19 mouse cellular contexts compared by ENCODE assay signal in genomic region chr13:70621509-70621908, GRCm38 (mm10). TPM values are rescaled to one million over a fixed set of nuclear protein-coding genes. Genes with fewer than 3 reads are reported as not detected.
DNase-seq lines count a peak whose midpoint lies in the region; ATAC-seq and TF ChIP-seq lines count a peak whose summit lies in the region.
"Had no signal": no experiment of that assay in that cellular context is flagged by ENCODE, and none has a peak within 500 bp of the region (broad histone marks: within the 10 kb centered on the region; RNA-seq: fewer than 3 reads in every experiment).

No protein-coding gene starts in this region.

- TF ChIP-seq CTCF in stomach, postnatal 0 days (IDR thresholded peaks at IDR 0.05; ENCODE audit: low read depth): no peak

- no peak overlapping the region for H3K4me3 ChIP-seq in heart, embryonic 11.5 days (ENCODE audit: low read depth, low read length)
- no peak overlapping the region for H3K4me3 ChIP-seq in stomach, postnatal 0 days (ENCODE audit: low read depth, low read length)
- H3K4me3 ChIP-seq: embryonic facial prominence, embryonic 10.5 days; embryonic facial prominence, embryonic 12.5 days had no signal

- H3K4me2 ChIP-seq in heart, embryonic 11.5 days: no peak overlapping the region
- H3K4me2 ChIP-seq in stomach, postnatal 0 days (replicated peaks; ENCODE audit: low read depth): no peak overlapping the region
- H3K4me2 ChIP-seq: embryonic facial prominence, embryonic 12.5 days had no signal

- ATAC-seq in heart, embryonic 11.5 days (replicated peaks; ENCODE audit: insufficient number of reproducible peaks, low FRiP score, low TSS enrichment): no peak
- ATAC-seq in stomach, postnatal 0 days (ENCODE audit: low FRiP score, low TSS enrichment): peak; percentile 78
- ATAC-seq: forebrain, embryonic 14.5 days; forebrain, embryonic 16.5 days had no signal

- no peak overlapping the region for H3K9ac ChIP-seq in heart, embryonic 11.5 days (ENCODE audit: low read depth, low read length)
- no peak overlapping the region for H3K9ac ChIP-seq in stomach, postnatal 0 days (ENCODE audit: low read length)
- H3K9ac ChIP-seq: embryonic facial prominence, embryonic 12.5 days had no signal

- no peaks in the 10 kb centered on the region for H3K4me1 ChIP-seq in heart, embryonic 11.5 days (ENCODE audit: control insufficient read depth, insufficient read depth, low read length)
- H3K4me1 ChIP-seq in stomach, postnatal 0 days (replicated peaks; ENCODE audit: control insufficient read depth, insufficient read depth): no peaks in the 10 kb centered on the region
- H3K4me1 ChIP-seq: embryonic facial prominence, embryonic 10.5 days; embryonic facial prominence, embryonic 12.5 days had no signal

- 96% methylated on average over 9 of the region's 9 CpGs for WGBS in heart, embryonic 11.5 days (ENCODE audit: insufficient replicate concordance)
- WGBS in stomach, postnatal 0 days: 86% methylated on average over 9 of the region's 9 CpGs

- H3K27me3 ChIP-seq in heart, embryonic 11.5 days (ENCODE audit: control insufficient read depth, insufficient read depth, low read length): no peaks in the 10 kb centered on the region
- H3K27me3 ChIP-seq in stomach, postnatal 0 days (ENCODE audit: control insufficient read depth, insufficient read depth, low read length): no peaks in the 10 kb centered on the region
- H3K27me3 ChIP-seq: embryonic facial prominence, embryonic 12.5 days had no signal

- DNase-seq in heart, adult 11 months: peak; percentile 82
- DNase-seq in testis, postnatal 10 days (ENCODE audit: low spot score): peak; percentile 11
- no peak for DNase-seq in testis, postnatal 14 days (ENCODE audit: low spot score)
- DNase-seq in ZHBTc4 (ENCODE audit: low read depth, low spot score): peak; percentile 49
- DNase-seq in stomach, postnatal 0 days (ENCODE audit: low spot score): no peak
- DNase-seq in kidney, postnatal 4 days: no peak
- DNase-seq in cerebellum, adult 11 months: no peak
- DNase-seq: adrenal gland, adult 2 months; adrenal gland, postnatal 10 days; adrenal gland, postnatal 25 days; cerebellum, adult 11-12 months; cerebellum, adult 9-10 months; cerebellum, postnatal 10 days; cerebellum, postnatal 25 days had no signal

- TF ChIP-seq EP300 in stomach, postnatal 0 days (optimal IDR thresholded peaks at IDR 0.05): no peak

- H3K36me3 ChIP-seq in heart, embryonic 11.5 days (ENCODE audit: control insufficient read depth, insufficient read depth, low read length): peaks cover 16% of the 10 kb centered on the region
- peaks cover 9% of the 10 kb centered on the region for H3K36me3 ChIP-seq in stomach, postnatal 0 days (ENCODE audit: control insufficient read depth, insufficient read depth, low read length)

- H3K27ac ChIP-seq in heart, embryonic 11.5 days (ENCODE audit: low read depth, low read length): no peak overlapping the region
- no peak overlapping the region for H3K27ac ChIP-seq in stomach, postnatal 0 days (replicated peaks)
- H3K27ac ChIP-seq: embryonic facial prominence, embryonic 10.5 days; embryonic facial prominence, embryonic 12.5 days had no signal

- H3K9me3 ChIP-seq in heart, embryonic 11.5 days (replicated peaks; ENCODE audit: control insufficient read depth, low read length): no peaks in the 10 kb centered on the region
- no peaks in the 10 kb centered on the region for H3K9me3 ChIP-seq in stomach, postnatal 0 days (ENCODE audit: control insufficient read depth, low read length)
- H3K9me3 ChIP-seq: embryonic facial prominence, embryonic 10.5 days; embryonic facial prominence, embryonic 12.5 days had no signal

RNA-seq across cellular contexts. Expression of gene Ice1, which starts 15.9 kb away (rescaled TPM):
- 19.4 and 22.3 TPM in 2 replicates for polyA plus RNA-seq in heart, embryonic 11.5 days (2014; fragmentation: Nextera tagmentation; extraction: Ambion mirVana)
- 6.0 and 7.3 TPM in 2 replicates for polyA plus RNA-seq in stomach, postnatal 0 days (2015; fragmentation: Nextera tagmentation; extraction: Ambion mirVana)

Comparison
In these comparisons a context has a peak if more than half of its experiments do, and no peak if none do; other contexts are left out.
1. DNase-seq: peak in heart, adult 11 months (single experiment), testis, postnatal 10 days (single experiment) and ZHBTc4 (single experiment); none in testis, postnatal 14 days (single experiment), stomach, postnatal 0 days (single experiment), kidney, postnatal 4 days (0 of 2) and cerebellum, adult 11 months (single experiment).